Mouse (Mus musculus) lung, postnatal 0 days (tissue): ENCODE data around the gene Elavl3.

Experiments used
- CTCF ChIP-seq: IDR thresholded peaks from 2 replicates; pipeline ENCODE4 v1.5.1; 2016; ENCODE audit warnings: antibody characterized with exemption, mild to moderate bottlenecking
- EP300 ChIP-seq: IDR thresholded peaks from 2 replicates; pipeline ENCODE4 v1.6.1; 2016; ENCODE audit warnings: antibody characterized with exemption, mild to moderate bottlenecking, control low read depth

DNA sequence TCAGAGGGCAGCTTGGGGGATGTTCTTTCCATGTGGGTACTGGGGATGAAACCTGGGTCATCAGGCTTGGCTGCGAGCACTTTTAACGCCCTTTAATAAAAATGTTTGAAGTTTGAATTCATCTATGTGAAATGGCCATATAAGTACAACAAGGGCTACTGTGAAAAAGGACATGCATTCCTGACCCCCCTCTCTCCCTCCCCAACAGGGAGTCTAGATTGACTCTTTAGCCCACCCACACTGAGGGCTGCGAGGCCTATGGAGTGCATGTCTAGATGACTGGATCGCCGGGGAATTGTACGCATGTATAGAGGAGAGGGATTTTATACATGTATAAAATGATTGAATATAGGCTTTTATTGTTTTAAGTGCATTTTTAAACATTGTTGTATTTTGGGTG, 34.2 kb upstream of the Elavl3 start:
- no peak for TF ChIP-seq CTCF
- TF ChIP-seq EP300 = no peak
